Mouse (Mus musculus): ENCODE data around the gene Fuca1. TPM values are rescaled to one million over a fixed set of nuclear protein-coding genes. Genes with fewer than 3 reads are reported as not detected.

Gene Fuca1
- polyA plus RNA-seq, 1 experiment from 2014 or later: 50.9 TPM

- no peaks in the 10 kb centered on the region for H3K4me1 ChIP-seq
- H3K4me3 ChIP-seq: no peak overlapping the region
- no peaks in the 10 kb centered on the region for H3K27me3 ChIP-seq
- H3K36me3 ChIP-seq: no peaks in the 10 kb centered on the region
- H3K4me2 ChIP-seq (replicated peaks): no peak overlapping the region
- no peak for ATAC-seq (replicated peaks)
- H3K9ac ChIP-seq (replicated peaks): no peak overlapping the region
- no peak overlapping the region for H3K27ac ChIP-seq (replicated peaks)
- WGBS: 67% methylated on average over 4 of the region's 4 CpGs
- H3K9me3 ChIP-seq: no peaks in the 10 kb centered on the region
Measured at GRCm38 (mm10) chr4:135892884-135893283, 27.7 kb upstream of the Fuca1 start.

- Histone ChIP-seq H3K9ac (replicated peaks) (no peak within 1 kb of the TSS), H3K9me3 (no peaks in the 10 kb centered on the region), H3K27me3 (no peaks in the 10 kb centered on the region), H3K27ac (replicated peaks) (no peak within 1 kb of the TSS), H3K36me3 (no peaks in the 10 kb centered on the region), H3K4me3 (no peak within 1 kb of the TSS), H3K4me1 (no peaks in the 10 kb centered on the region), H3K4me2 (replicated peaks) (no peak within 1 kb of the TSS)
- no peak for ATAC-seq (replicated peaks)
- 57% methylated on average over 8 of the region's 8 CpGs for WGBS
Measured at GRCm38 (mm10) chr4:135895071-135895571, 25.4 kb upstream of the Fuca1 start, which contains the start of gene Cnr2. Gene Cnr2 (plus strand): TSS chr4:135895394.

GRCm38 (mm10) chr4:135896157-135896556 lies 24.4 kb upstream of the Fuca1 start:
- H3K4me3 ChIP-seq: no peak overlapping the region
- H3K9ac ChIP-seq (replicated peaks): no peak overlapping the region
- WGBS: 82% methylated on average over 6 of the region's 6 CpGs
- H3K4me2 ChIP-seq (replicated peaks): no peak overlapping the region
- H3K4me1 ChIP-seq: no peaks in the 10 kb centered on the region
- no peaks in the 10 kb centered on the region for H3K27me3 ChIP-seq
- no peaks in the 10 kb centered on the region for H3K36me3 ChIP-seq
- ATAC-seq (replicated peaks): no peak
- H3K9me3 ChIP-seq: no peaks in the 10 kb centered on the region
- no peak overlapping the region for H3K27ac ChIP-seq (replicated peaks)

GRCm38 (mm10) chr4:135898380-135899049 lies 22.0 kb upstream of the Fuca1 start:
- H3K36me3 ChIP-seq: no peaks in the 10 kb centered on the region
- no peak overlapping the region for H3K27ac ChIP-seq (replicated peaks)
- H3K27me3 ChIP-seq: no peaks in the 10 kb centered on the region
- no peak overlapping the region for H3K9ac ChIP-seq (replicated peaks)
- no peak overlapping the region for H3K4me2 ChIP-seq (replicated peaks)
- no peak for ATAC-seq (replicated peaks)
- no peaks in the 10 kb centered on the region for H3K4me1 ChIP-seq
- 85% methylated on average over 8 of the region's 9 CpGs for WGBS
- H3K4me3 ChIP-seq: no peak overlapping the region
- H3K9me3 ChIP-seq: no peaks in the 10 kb centered on the region

- no peaks in the 10 kb centered on the region for H3K27me3 ChIP-seq
- no peak for ATAC-seq (replicated peaks)
- no peak overlapping the region for H3K4me3 ChIP-seq
- H3K9ac ChIP-seq (replicated peaks): no peak overlapping the region
- no peaks in the 10 kb centered on the region for H3K36me3 ChIP-seq
- no peaks in the 10 kb centered on the region for H3K4me1 ChIP-seq
- no peak overlapping the region for H3K27ac ChIP-seq (replicated peaks)
- 88% methylated on average over 7 of the region's 7 CpGs for WGBS
- no peaks in the 10 kb centered on the region for H3K9me3 ChIP-seq
- no peak overlapping the region for H3K4me2 ChIP-seq (replicated peaks)
Measured at GRCm38 (mm10) chr4:135899050-135899448, 21.5 kb upstream of the Fuca1 start.

- Histone ChIP-seq H3K27me3 (no peaks in the 10 kb centered on the region), H3K9me3 (no peaks in the 10 kb centered on the region), H3K4me3 (no peak overlapping the region), H3K9ac (replicated peaks) (no peak overlapping the region), H3K27ac (replicated peaks) (no peak overlapping the region), H3K4me2 (replicated peaks) (no peak overlapping the region), H3K4me1 (no peaks in the 10 kb centered on the region), H3K36me3 (no peaks in the 10 kb centered on the region)
- 75% methylated on average over 5 of the region's 5 CpGs for WGBS
- no peak for ATAC-seq (replicated peaks)
Measured at GRCm38 (mm10) chr4:135900008-135900407, 20.5 kb upstream of the Fuca1 start.

GRCm38 (mm10) chr4:135902606-135903242 lies 17.8 kb upstream of the Fuca1 start:
- Histone ChIP-seq H3K27ac (replicated peaks) (no peak overlapping the region), H3K4me1 (no peaks in the 10 kb centered on the region), H3K27me3 (no peaks in the 10 kb centered on the region), H3K9me3 (no peaks in the 10 kb centered on the region), H3K4me2 (replicated peaks) (no peak overlapping the region), H3K4me3 (no peak overlapping the region), H3K36me3 (no peaks in the 10 kb centered on the region), H3K9ac (replicated peaks) (no peak overlapping the region)
- WGBS: 95% methylated on average over 4 of the region's 4 CpGs
- no peak for ATAC-seq (replicated peaks)

- no peak for ATAC-seq (replicated peaks)
- WGBS: 51% methylated on average over 1 of the region's 1 CpGs
- H3K9ac ChIP-seq (replicated peaks): no peak overlapping the region
Measured at GRCm38 (mm10) chr4:135904810-135905209, 15.7 kb upstream of the Fuca1 start.

GRCm38 (mm10) chr4:135906633-135907032 lies 13.9 kb upstream of the Fuca1 start:
- no peak overlapping the region for H3K9ac ChIP-seq (replicated peaks)
- no peak overlapping the region for H3K27ac ChIP-seq (replicated peaks)
- no peaks in the 10 kb centered on the region for H3K27me3 ChIP-seq
- no peaks in the 10 kb centered on the region for H3K4me1 ChIP-seq
- no peak overlapping the region for H3K4me2 ChIP-seq (replicated peaks)
- H3K36me3 ChIP-seq: no peaks in the 10 kb centered on the region
- ATAC-seq (replicated peaks): no peak
- H3K4me3 ChIP-seq: no peak overlapping the region
- no peaks in the 10 kb centered on the region for H3K9me3 ChIP-seq
- WGBS: 91% methylated on average over 3 of the region's 3 CpGs

More at GRCm38 (mm10) chr4:135904810-135905209, 15.7 kb upstream of the Fuca1 start:
- Histone ChIP-seq H3K4me2 (replicated peaks) (no peak overlapping the region), H3K4me3 (no peak overlapping the region), H3K4me1 (no peaks in the 10 kb centered on the region), H3K27me3 (no peaks in the 10 kb centered on the region), H3K27ac (replicated peaks) (no peak overlapping the region), H3K9me3 (no peaks in the 10 kb centered on the region), H3K36me3 (no peaks in the 10 kb centered on the region)

GRCm38 (mm10) chr4:135909326-135910066 lies 11.0 kb upstream of the Fuca1 start:
- no peak for ATAC-seq (replicated peaks)
- Histone ChIP-seq H3K9me3 (no peaks in the 10 kb centered on the region), H3K27ac (replicated peaks) (no peak overlapping the region), H3K4me1 (no peaks in the 10 kb centered on the region), H3K4me3 (no peak overlapping the region), H3K36me3 (no peaks in the 10 kb centered on the region), H3K4me2 (replicated peaks) (no peak overlapping the region), H3K9ac (replicated peaks) (no peak overlapping the region), H3K27me3 (no peaks in the 10 kb centered on the region)
- WGBS: 74% methylated on average over 13 of the region's 13 CpGs

- no peak overlapping the region for H3K4me3 ChIP-seq
- ATAC-seq (replicated peaks): no peak
- no peaks in the 10 kb centered on the region for H3K27me3 ChIP-seq
- H3K4me2 ChIP-seq (replicated peaks): no peak overlapping the region
- no peak overlapping the region for H3K27ac ChIP-seq (replicated peaks)
- no peaks in the 10 kb centered on the region for H3K36me3 ChIP-seq
- WGBS: 73% methylated on average over 7 of the region's 7 CpGs
- no peaks in the 10 kb centered on the region for H3K9me3 ChIP-seq
- H3K4me1 ChIP-seq: no peaks in the 10 kb centered on the region
- no peak overlapping the region for H3K9ac ChIP-seq (replicated peaks)
Measured at GRCm38 (mm10) chr4:135911531-135911930, 9.0 kb upstream of the Fuca1 start.

GRCm38 (mm10) chr4:135912164-135912563 lies 8.4 kb upstream of the Fuca1 start:
- Histone ChIP-seq H3K4me1 (no peaks in the 10 kb centered on the region), H3K4me3 (no peak overlapping the region), H3K4me2 (replicated peaks) (no peak overlapping the region), H3K9ac (replicated peaks) (no peak overlapping the region), H3K27ac (replicated peaks) (no peak overlapping the region), H3K36me3 (no peaks in the 10 kb centered on the region), H3K9me3 (no peaks in the 10 kb centered on the region), H3K27me3 (no peaks in the 10 kb centered on the region)
- no peak for ATAC-seq (replicated peaks)
- WGBS: 50% methylated on average over 3 of the region's 3 CpGs
